Mouse (Mus musculus) heart, embryonic 10.5 days (tissue): Measurements from ENCODE around the gene Tmem147. TPM values are rescaled to one million over a fixed set of nuclear protein-coding genes. Genes with fewer than 3 reads are reported as not detected.
A peak's percentile ranks its signal among the peaks of the same experiment; 100 is the strongest.

Source experiments
- DNase-seq: peaks from one replicate; pipeline ENCODE4 v3.0.0-alpha.2; 2017; ENCODE audit warnings: low spot score
- H3K27ac ChIP-seq: fragments of 300-500 bp; sonication (generic); 2 replicates; pipeline ENCODE4 v1.5.1; 2016; ENCODE audit warnings: mild to moderate bottlenecking
- H3K27me3 ChIP-seq: fragments of 300-500 bp; sonication (generic); 2 replicates; pipeline ENCODE4 v1.6.1; 2016; ENCODE audit warnings: mild to moderate bottlenecking; ENCODE audit not compliant: poor library complexity, insufficient read depth, severe bottlenecking
- H3K36me3 ChIP-seq: fragments of 300-500 bp; sonication (generic); 2 replicates; pipeline ENCODE4 v1.6.1; 2016; ENCODE audit warnings: mild to moderate bottlenecking, moderate library complexity
- H3K4me1 ChIP-seq: fragments of 300-500 bp; sonication (generic); 2 replicates; pipeline ENCODE4 v1.6.1; 2016; ENCODE audit warnings: mild to moderate bottlenecking
- H3K4me3 ChIP-seq: fragments of 300-500 bp; sonication (generic); 2 replicates; pipeline ENCODE4 v1.5.1; 2016; ENCODE audit warnings: mild to moderate bottlenecking, moderate library complexity
- H3K9me3 ChIP-seq: fragments of 300-500 bp; sonication (generic); 2 replicates; pipeline ENCODE4 v1.6.1; 2016; ENCODE audit warnings: mild to moderate bottlenecking, moderate library complexity
- WGBS: fragments of 180-500 bp; shearing (Covaris S2); methylation state at CpG from one replicate; pipeline ENCODE4 v1.1.7; 2016; 5-methylcytosine and 5-hydroxymethylcytosine counted together
- polyA plus RNA-seq: library from polyadenylated mRNA; unstranded; fragments of >200 nt; fragmentation: Nextera tagmentation; extraction: Ambion mirVana; gene quantifications from 2 replicates; pipeline ENCODE4 v1.2.1, GENCODE M21; 2016

Gene Tmem147
- polyA plus RNA-seq, 1 experiment from 2014 or later, result 183 TPM

DNA sequence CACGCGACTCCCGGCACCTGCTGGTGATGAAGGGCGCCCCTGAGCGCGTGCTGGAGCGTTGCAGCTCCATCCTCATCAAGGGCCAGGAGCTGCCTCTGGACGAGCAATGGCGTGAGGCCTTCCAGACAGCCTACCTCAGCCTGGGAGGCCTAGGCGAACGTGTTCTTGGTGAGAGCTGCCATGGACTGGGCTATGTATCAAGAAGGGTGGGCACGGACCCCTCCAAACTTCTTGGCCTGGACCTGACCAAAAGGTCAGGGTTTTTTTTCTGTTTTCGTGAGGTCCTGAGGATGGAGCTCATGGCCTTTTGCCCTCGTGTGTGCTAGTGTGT is 11.7 kb downstream of the Tmem147 start:
- no peaks in the 10 kb centered on the region for H3K9me3 ChIP-seq
- 10% methylated on average over 14 of the region's 14 CpGs for WGBS
- peak overlapping the region; percentile 50 for H3K4me3 ChIP-seq
- H3K36me3 ChIP-seq, result no peaks in the 10 kb centered on the region
- no peak overlapping the region for H3K27ac ChIP-seq
- peaks cover 9% of the 10 kb centered on the region for H3K4me1 ChIP-seq
- peaks cover 89% of the 10 kb centered on the region for H3K27me3 ChIP-seq
- no peak for DNase-seq

DNA sequence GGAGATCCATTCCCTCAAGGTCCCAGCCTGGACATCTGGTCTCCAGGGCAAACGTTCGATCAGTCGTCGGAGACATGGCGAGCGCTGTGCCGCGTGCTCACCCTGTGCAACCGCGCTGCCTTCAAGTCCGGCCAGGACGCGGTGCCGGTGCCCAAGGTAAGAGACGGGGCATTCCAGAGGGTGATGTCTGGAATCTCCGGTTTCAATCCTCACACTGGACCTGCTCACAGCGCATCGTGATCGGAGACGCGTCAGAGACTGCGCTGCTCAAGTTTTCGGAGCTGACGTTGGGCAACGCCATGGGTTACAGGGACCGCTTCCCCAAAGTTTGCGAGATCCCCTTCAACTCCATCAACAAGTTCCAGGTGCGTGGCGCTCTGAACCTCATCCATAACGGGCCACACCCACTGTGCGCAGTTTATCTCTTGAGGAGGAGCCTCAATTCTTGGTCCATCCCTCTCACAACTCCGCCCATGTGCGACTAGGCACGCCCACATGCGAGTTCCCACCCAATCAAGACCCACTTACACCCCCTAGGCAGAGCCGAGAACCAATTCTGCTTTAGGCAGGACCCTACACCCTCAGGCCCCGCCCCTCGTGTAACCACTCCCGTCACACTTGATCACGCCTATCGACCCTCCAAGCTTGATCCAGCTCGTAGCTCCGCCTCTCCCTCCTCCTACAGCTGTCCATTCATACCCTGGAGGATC is 12.2 kb downstream of the Tmem147 start:
- Histone ChIP-seq H3K36me3 (no peaks in the 10 kb centered on the region), H3K27ac (no peak overlapping the region), H3K4me1 (peaks cover 9% of the 10 kb centered on the region), H3K9me3 (no peaks in the 10 kb centered on the region), H3K27me3 (peaks cover 89% of the 10 kb centered on the region), H3K4me3 (peak overlapping the region; percentile 50)
- peak; percentile 97 for DNase-seq
- WGBS, result 3% methylated on average over 43 of the region's 43 CpGs

DNA sequence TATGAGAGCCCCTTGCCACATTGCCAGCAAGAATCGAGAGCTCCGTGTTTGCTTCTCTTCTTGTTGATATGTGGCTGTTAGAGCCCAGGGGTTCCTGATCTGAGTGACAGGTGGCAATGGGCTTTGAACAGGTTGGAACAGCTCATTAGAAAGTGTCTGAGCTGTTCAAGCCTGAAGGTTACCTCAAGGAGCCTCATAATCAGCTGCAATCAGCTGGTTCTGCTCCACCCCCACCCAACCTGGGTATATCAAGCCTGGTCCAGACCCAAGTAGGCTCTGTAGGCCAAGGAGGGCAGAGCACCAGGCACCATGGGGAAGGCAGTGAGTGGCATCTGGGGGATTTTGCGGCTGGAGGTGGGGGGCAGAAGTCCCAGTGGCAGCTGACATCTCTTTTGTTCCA is 17.4 kb downstream of the Tmem147 start, which contains the start of gene Atp4a:
TSS of gene Atp4a (plus strand) at position 268 of the 400 bp plus-strand sequence.
- Histone ChIP-seq H3K27ac (no peak within 1 kb of the TSS), H3K27me3 (peaks cover 45% of the 10 kb centered on the region), H3K36me3 (no peaks in the 10 kb centered on the region), H3K4me3 (no peak within 1 kb of the TSS), H3K9me3 (no peaks in the 10 kb centered on the region), H3K4me1 (peaks cover 9% of the 10 kb centered on the region)
- WGBS, result 82% methylated on average over 3 of the region's 3 CpGs
- no peak for DNase-seq

DNA sequence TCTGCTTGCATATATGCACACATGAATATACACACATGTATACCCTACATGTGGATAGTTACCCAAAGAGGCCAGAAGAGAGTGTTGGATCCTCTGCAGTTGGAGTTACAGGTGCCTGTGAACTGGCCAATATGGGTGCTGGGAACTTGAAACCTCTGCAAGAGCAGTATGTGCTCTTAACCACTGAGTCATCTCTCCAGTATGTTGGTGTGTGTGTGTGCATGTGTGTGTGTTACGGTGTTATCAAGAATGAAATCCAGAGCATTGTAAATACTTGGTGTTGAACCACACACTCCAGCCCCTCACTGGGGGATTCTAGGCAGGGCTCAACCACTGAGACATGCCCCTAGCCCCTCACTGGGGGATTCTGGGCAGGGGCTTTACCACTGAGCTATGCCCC is 21.9 kb downstream of the Tmem147 start:
- H3K36me3 ChIP-seq, result no peaks in the 10 kb centered on the region
- peaks cover 9% of the 10 kb centered on the region; the same call in 1 of the 2 replicates for H3K27me3 ChIP-seq
- 79% methylated on average over 1 of the region's 1 CpGs for WGBS
- H3K4me3 ChIP-seq, result no peak overlapping the region
- DNase-seq, result no peak
- peak overlapping the region; percentile 52; the same call in 1 of the 2 replicates for H3K27ac ChIP-seq
- H3K4me1 ChIP-seq, result peaks cover 17% of the 10 kb centered on the region
- no peaks in the 10 kb centered on the region for H3K9me3 ChIP-seq

DNA sequence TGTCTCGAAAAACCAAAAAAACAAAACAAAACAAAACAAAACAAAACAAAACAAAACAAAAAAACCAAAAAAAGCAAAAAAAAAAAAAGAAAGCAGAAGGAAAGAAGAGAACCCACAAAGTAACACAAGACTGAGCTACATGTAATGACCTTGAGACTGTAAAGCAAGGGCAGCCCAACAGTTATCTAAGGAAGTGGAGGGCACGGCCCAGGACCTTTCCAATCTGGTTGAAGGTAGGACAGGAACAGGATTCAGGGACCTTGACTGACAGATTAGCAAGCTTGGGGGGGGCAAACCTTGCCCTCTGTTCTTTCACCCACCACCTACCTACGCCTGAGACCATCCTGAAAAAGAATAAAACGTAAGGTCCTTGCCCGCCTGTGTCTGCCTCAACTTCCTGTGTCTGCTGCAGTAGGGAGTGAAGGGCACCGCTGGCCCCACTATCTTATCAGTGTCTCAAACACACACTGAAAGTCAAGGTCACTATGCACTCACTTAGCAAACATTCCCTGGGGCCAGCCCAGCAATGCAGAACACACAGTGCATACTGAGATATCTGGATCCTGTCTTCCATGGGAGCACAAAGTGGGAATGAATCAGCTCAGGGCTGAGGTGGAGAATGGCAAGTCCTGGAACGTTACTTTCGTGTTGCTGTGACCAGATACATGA is 23.0 kb downstream of the Tmem147 start:
- Histone ChIP-seq H3K4me1 (peaks cover 17% of the 10 kb centered on the region), H3K27ac (peak overlapping the region; percentile 88), H3K4me3 (peak overlapping the region; percentile 28), H3K36me3 (no peaks in the 10 kb centered on the region), H3K9me3 (no peaks in the 10 kb centered on the region), H3K27me3 (0 out of 2 replicates have a peak, but pooled peaks cover 3% of the 10 kb centered on the region)
- DNase-seq, result peak; percentile 85
- 25% methylated on average over 8 of the region's 8 CpGs for WGBS

DNA sequence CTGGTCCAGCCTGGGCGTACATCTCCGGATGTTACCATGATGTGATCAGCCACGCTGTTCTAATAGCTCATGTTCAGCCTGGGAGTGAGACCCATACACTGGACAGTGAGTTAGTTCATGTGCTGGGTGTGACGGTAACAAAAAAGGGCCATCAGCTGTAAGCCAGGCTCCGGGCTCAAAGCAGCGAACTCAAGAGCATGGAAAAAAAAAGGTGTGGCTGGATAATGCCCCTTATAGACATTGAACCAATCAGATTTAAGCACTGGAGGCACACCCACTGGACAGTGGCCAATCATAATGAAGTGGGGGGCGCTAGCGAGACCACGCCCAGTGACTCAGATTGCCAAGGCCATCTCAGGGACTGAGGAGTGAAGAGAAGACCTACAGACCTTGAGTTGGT is 30.8 kb downstream of the Tmem147 start, which contains the start of gene 2200002J24Rik:
TSS of gene 2200002J24Rik (plus strand) at position 338 of the 400 bp plus-strand sequence.
- 42% methylated on average over 9 of the region's 9 CpGs for WGBS
- Histone ChIP-seq H3K9me3 (no peaks in the 10 kb centered on the region), H3K27me3 (peaks cover 4% of the 10 kb centered on the region; the same call in 1 of the 2 replicates), H3K4me3 (no peak within 1 kb of the TSS), H3K36me3 (no peaks in the 10 kb centered on the region), H3K4me1 (peaks cover 11% of the 10 kb centered on the region; the same call in 1 of the 2 replicates), H3K27ac (no peak within 1 kb of the TSS)
- DNase-seq, result no peak

DNA sequence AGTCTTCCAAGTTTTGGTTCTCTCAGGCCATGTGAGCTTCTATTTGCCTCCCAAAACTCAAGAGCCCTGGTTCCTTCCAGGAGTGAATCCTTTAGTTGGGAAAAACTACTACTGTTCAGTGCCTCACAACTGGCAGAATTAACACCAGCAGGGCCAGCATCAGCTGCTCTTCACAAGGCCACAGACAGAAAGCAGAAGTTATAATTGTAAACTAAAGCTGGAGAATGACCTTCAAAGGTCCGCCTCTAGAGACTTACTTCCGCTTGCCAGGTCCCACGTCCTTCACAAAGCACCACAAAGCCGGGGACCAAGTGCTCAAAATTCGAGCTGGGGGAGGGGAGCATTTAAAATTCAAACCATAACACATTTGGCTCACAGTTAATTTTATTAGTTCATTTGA is 31.2 kb downstream of the Tmem147 start:
- H3K4me1 ChIP-seq, result peaks cover 11% of the 10 kb centered on the region; the same call in 1 of the 2 replicates
- no peak overlapping the region for H3K4me3 ChIP-seq
- DNase-seq, result no peak
- 71% methylated on average over 5 of the region's 5 CpGs for WGBS
- no peak overlapping the region for H3K27ac ChIP-seq
- H3K36me3 ChIP-seq, result no peaks in the 10 kb centered on the region
- peaks cover 4% of the 10 kb centered on the region; the same call in 1 of the 2 replicates for H3K27me3 ChIP-seq
- H3K9me3 ChIP-seq, result no peaks in the 10 kb centered on the region

DNA sequence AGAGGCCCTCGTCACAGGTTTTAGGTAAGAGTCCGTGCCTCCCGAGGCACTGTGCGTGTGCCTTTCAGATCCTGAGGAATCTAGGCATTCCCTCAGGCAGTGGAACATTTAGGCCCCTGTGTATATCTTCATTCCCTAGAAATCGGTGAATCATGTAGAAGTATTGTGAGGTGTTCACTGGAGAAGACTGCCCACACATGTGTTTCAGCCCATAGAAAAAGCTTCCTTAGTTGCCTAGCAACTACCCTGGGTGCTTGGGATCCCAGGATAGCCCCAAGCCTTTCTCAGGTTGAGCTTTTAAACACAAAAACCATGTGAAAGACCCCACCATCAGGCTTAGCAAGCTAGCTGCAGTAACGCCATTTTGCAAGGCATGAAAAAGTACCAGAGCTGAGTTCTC is 41.0 kb downstream of the Tmem147 start:
- H3K9me3 ChIP-seq, result no peaks in the 10 kb centered on the region
- no peaks in the 10 kb centered on the region for H3K36me3 ChIP-seq
- H3K27ac ChIP-seq, result no peak overlapping the region
- no peak overlapping the region for H3K4me3 ChIP-seq
- H3K27me3 ChIP-seq, result peaks cover 22% of the 10 kb centered on the region
- no peak for DNase-seq
- H3K4me1 ChIP-seq, result no peaks in the 10 kb centered on the region
- WGBS, result 72% methylated on average over 6 of the region's 6 CpGs

DNA sequence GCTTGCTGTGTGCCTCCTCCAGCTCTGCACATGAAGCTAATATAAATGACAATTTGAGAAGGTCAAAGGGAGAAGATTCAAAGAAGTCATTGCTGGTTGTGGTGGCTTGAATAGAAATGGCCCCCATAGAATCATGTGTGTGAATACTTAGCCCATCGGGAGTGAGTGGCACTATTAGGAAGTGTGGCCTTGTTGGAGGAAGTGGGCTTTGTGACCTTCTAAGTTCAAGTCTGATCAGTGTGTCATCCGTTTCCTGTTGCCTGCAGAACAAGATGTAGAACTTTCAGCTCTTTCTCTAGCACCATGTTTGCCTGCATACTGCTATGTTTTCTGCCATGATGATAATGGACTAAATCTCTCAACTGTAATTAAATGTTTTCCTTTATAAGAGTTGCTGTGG is 45.9 kb downstream of the Tmem147 start:
- H3K9me3 ChIP-seq, result no peaks in the 10 kb centered on the region
- H3K27ac ChIP-seq, result no peak overlapping the region
- no peaks in the 10 kb centered on the region for H3K4me1 ChIP-seq
- WGBS, result 63% methylated on average over 2 of the region's 2 CpGs
- no peaks in the 10 kb centered on the region for H3K36me3 ChIP-seq
- DNase-seq, result no peak
- H3K4me3 ChIP-seq, result no peak overlapping the region
- peaks cover 21% of the 10 kb centered on the region for H3K27me3 ChIP-seq

DNA sequence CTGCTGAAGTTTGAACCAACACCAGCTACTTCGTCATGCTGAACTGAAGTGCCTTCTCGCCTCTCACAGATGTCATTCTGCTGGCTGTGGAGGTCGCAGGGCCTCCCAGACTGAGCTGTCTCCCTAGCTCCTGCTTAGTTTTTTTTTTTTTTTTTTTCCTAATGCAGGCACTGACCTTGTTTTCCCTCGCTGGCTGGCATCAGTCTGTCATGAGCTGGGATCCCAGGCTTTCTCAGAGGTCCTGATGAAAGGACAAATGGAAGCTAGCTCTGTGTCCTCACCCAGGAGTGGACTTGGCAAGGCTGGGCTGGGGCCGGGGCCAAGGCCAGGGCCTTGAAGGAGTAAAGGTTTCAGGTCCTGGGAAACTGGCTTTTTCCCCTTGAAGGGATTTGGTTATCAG is 47.4 kb downstream of the Tmem147 start:
- no peak overlapping the region for H3K4me3 ChIP-seq
- H3K4me1 ChIP-seq, result no peaks in the 10 kb centered on the region
- no peaks in the 10 kb centered on the region for H3K36me3 ChIP-seq
- WGBS, result 56% methylated on average over 5 of the region's 5 CpGs
- no peaks in the 10 kb centered on the region for H3K9me3 ChIP-seq
- no peak for DNase-seq
- no peak overlapping the region for H3K27ac ChIP-seq
- peaks cover 6% of the 10 kb centered on the region; the same call in 1 of the 2 replicates for H3K27me3 ChIP-seq

DNA sequence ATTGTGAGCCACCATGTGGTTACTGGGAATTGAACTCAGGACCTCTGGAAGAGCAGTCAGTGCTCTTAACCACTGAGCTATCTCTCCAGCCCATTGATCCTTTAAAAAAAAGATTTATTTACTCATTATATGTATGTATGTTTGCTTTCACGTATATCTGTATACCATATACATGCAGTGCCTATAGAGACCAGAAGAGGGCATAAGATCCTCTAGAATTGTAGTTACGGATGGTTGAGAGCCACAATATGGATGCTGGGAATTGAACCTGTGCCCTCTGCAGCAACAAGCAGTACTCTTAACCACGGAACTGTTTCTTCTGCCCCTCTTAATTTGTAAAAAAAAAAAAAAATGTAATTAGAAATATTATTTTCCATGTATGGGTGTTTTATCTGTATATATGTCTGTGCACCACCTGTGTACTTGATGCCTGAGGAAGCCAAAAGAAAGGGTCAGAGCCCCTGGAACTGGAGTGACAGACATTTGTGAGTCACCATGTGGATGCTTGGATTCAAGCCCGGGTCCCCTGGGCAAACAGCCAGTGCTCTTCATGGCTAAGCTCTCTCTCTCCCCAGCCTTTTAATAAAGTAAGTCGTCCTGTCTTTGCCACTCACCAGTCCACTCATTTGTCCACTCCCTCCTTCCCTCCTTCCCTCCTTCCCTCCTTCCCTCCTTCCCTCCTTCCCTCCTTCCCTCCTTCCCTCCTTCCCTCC is 50.9 kb downstream of the Tmem147 start:
- no peaks in the 10 kb centered on the region for H3K36me3 ChIP-seq
- no peaks in the 10 kb centered on the region for H3K9me3 ChIP-seq
- H3K4me3 ChIP-seq, result no peak overlapping the region
- WGBS, result 62% methylated on average over 5 of the region's 5 CpGs
- no peak for DNase-seq
- H3K27ac ChIP-seq, result no peak overlapping the region
- no peaks in the 10 kb centered on the region for H3K27me3 ChIP-seq
- no peaks in the 10 kb centered on the region for H3K4me1 ChIP-seq
